Mouse (Mus musculus) limb, embryonic 12.5 days (tissue): Measurements from ENCODE around the gene Ano8. TPM values are rescaled to one million over a fixed set of nuclear protein-coding genes. Genes with fewer than 3 reads are reported as not detected.

ENCODE experiments used
- ATAC-seq: fragments of 200-750 bp; cut with Nextera tagmentation; 2 replicates; pipeline ENCODE4 v1.8.0; 2017; ENCODE audit warnings: low read depth, moderate TSS enrichment; ENCODE audit not compliant: insufficient number of reproducible peaks, insufficient read depth, low FRiP score, low TSS enrichment
- H3K27ac ChIP-seq: fragments of 300-500 bp; sonication (generic); 2 replicates; pipeline ENCODE4 v1.5.1; 2016; ENCODE audit warnings: mild to moderate bottlenecking, moderate library complexity
- H3K27me3 ChIP-seq: fragments of 300-500 bp; sonication (generic); 2 replicates; pipeline ENCODE4 v1.6.1; 2016; ENCODE audit warnings: mild to moderate bottlenecking, moderate library complexity
- H3K36me3 ChIP-seq: fragments of 300-500 bp; sonication (generic); 2 replicates; pipeline ENCODE4 v1.6.1; 2016; ENCODE audit warnings: mild to moderate bottlenecking, moderate library complexity
- H3K4me1 ChIP-seq: fragments of 300-500 bp; sonication (generic); replicated peaks from 2 replicates; pipeline ENCODE4 v1.6.1; 2016
- H3K4me2 ChIP-seq: fragments of 300-500 bp; sonication (generic); 2 replicates; pipeline ENCODE4 v1.6.1; 2016; ENCODE audit warnings: mild to moderate bottlenecking, moderate library complexity
- H3K4me3 ChIP-seq: fragments of 300-500 bp; sonication (generic); replicated peaks from 2 replicates; pipeline ENCODE4 v1.5.1; 2016; ENCODE audit warnings: mild to moderate bottlenecking
- H3K9ac ChIP-seq: fragments of 300-500 bp; sonication (generic); replicated peaks from 2 replicates; pipeline ENCODE4 v1.6.1; 2016; ENCODE audit warnings: mild to moderate bottlenecking, moderate library complexity
- H3K9me3 ChIP-seq: fragments of 300-500 bp; sonication (generic); 2 replicates; pipeline ENCODE4 v1.6.1; 2016; ENCODE audit warnings: mild to moderate bottlenecking, moderate library complexity
- WGBS: fragments of 180-500 bp; shearing (Covaris S2); methylation state at CpG from one replicate; pipeline ENCODE4 v1.1.7; 2016; 5-methylcytosine and 5-hydroxymethylcytosine counted together
- polyA plus RNA-seq: library from polyadenylated mRNA; unstranded; fragments of >200 nt; fragmentation: Nextera tagmentation; extraction: Ambion mirVana; gene quantifications from 2 replicates; pipeline ENCODE4 v1.2.1, GENCODE M21; 2016

Gene Ano8
- polyA plus RNA-seq, 1 experiment from 2014 or later, result 6.8 TPM

- Histone ChIP-seq H3K4me1 (peaks cover 9% of the 10 kb centered on the region), H3K36me3 (peaks cover 71% of the 10 kb centered on the region), H3K9me3 (no peaks in the 10 kb centered on the region), H3K27me3 (0 out of 2 replicates have a peak, but pooled peaks cover 3% of the 10 kb centered on the region), H3K9ac (peak overlapping the region; percentile 77; the same call in 1 of the 2 replicates), H3K4me3 (peak overlapping the region; percentile 64), H3K4me2 (peak overlapping the region; percentile 85), H3K27ac (peak overlapping the region; percentile 79; the same call in 1 of the 2 replicates)
- 47% methylated on average over 14 of the region's 14 CpGs for WGBS
- ATAC-seq, result no peak
These were observed 8.4 kb downstream of the Ano8 start for GRCm38 (mm10) chr8:71477196-71477845.

DNA sequence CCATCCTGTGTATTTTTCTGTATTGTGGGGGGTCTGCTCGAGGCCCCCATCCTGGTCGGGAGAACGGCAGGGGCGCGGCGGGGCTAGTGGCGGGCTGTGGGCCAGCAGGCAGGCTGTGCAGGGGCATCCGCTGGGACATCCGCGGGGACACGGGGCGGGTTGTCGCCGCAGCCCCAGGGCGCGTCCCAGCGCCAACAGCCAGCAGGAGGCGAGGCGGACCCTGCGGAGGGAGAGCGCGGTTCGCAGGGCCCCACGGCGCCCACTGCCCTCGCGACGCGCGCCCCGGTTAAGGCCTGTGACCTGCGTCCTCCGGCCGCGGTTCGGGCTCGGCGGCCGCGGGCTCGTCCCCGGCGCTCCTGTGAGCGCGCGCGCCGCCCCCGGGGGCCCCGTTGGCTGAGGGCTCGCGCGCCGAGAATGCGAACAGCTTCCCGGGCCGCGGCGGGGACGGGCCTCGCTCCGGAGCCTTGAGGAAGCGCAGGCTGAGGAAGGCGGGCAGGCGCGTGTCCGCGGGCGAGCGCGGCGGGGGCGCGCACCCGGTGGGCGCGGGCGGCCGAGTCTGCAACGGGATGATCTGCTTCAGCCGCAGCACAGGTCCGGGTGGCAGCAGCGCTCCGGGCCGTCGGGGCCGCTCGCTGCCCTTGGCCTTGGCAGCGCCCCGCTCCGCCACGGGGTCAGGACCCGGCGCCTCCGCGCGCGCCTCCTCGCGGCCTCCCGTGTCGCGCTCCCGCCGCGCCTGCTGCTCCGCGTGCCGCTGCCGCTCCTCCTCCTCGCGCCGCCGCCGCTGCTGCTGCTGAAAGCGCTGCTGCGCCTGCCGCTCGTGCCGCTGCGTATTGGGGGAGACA lies 9.4 kb downstream of the Ano8 start:
- peak; percentile 21 for ATAC-seq
- Histone ChIP-seq H3K27me3 (0 out of 2 replicates have a peak, but pooled peaks cover 3% of the 10 kb centered on the region), H3K9me3 (no peaks in the 10 kb centered on the region), H3K9ac (peak overlapping the region; percentile 77), H3K4me1 (peaks cover 9% of the 10 kb centered on the region), H3K36me3 (peaks cover 71% of the 10 kb centered on the region), H3K4me2 (peak overlapping the region; percentile 85), H3K27ac (peak overlapping the region; percentile 79), H3K4me3 (peak overlapping the region; percentile 64)
- WGBS, result under 1% methylated on average over 89 of the region's 121 CpGs

DNA sequence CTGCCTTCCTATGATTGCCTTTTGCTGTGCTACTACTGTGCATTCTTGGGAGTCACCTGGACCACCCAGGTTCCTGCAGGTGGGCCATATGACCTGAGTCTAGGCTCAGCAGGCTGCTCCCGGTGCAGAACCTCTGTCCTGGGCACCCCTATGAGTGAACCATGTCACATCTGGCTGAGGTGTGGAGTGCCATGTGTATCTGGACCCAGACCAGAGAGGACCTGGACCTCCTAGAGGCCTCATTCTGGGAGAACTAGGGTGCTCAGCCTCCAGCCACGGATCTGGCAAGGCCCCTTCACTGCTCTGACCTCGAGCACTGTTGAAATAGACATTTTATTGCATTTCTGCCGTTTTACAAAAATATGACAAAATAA lies 10.1 kb downstream of the Ano8 start:
- Histone ChIP-seq H3K4me2 (peak overlapping the region; percentile 85), H3K9me3 (no peaks in the 10 kb centered on the region), H3K4me1 (peaks cover 9% of the 10 kb centered on the region), H3K27me3 (no peaks in the 10 kb centered on the region), H3K4me3 (peak overlapping the region; percentile 64), H3K9ac (peak overlapping the region; percentile 77), H3K27ac (peak overlapping the region; percentile 79; the same call in 1 of the 2 replicates), H3K36me3 (peaks cover 71% of the 10 kb centered on the region)
- ATAC-seq, result peak; percentile 11; the same call in 1 of the 2 replicates
- WGBS, result 21% methylated on average over 4 of the region's 4 CpGs

- Histone ChIP-seq H3K9me3 (no peaks in the 10 kb centered on the region), H3K9ac (peak overlapping the region; percentile 77; the same call in 1 of the 2 replicates), H3K27ac (no peak overlapping the region), H3K4me2 (peak overlapping the region; percentile 85; the same call in 1 of the 2 replicates), H3K36me3 (peaks cover 67% of the 10 kb centered on the region), H3K4me1 (peaks cover 12% of the 10 kb centered on the region), H3K27me3 (no peaks in the 10 kb centered on the region), H3K4me3 (no peak overlapping the region)
- WGBS, result 87% methylated on average over 25 of the region's 25 CpGs
- no peak for ATAC-seq
These were observed 10.7 kb downstream of the Ano8 start for GRCm38 (mm10) chr8:71474785-71475701.

DNA sequence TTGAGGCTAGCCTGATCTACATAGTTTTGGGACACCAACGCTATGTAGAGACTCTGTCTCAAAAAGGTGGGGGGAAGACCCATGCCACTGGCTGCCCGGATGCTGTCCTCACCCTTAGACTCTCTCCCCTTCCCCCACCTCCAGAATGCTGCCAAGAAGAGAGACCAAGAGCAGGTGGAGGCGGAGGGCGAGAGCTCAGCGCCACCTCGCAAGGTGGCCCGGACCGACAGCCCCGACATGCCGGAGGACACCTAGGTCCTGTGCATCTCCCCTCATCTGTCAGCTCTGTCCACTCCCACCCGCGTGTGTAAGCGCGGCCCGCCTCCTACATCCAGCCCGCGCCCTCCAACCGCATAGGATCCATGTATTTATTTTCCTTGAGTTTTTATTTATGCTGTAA lies 11.4 kb downstream of the Ano8 start:
- no peaks in the 10 kb centered on the region for H3K9me3 ChIP-seq
- ATAC-seq, result no peak
- peaks cover 60% of the 10 kb centered on the region for H3K36me3 ChIP-seq
- H3K27me3 ChIP-seq, result no peaks in the 10 kb centered on the region
- no peak overlapping the region for H3K4me2 ChIP-seq
- H3K27ac ChIP-seq, result no peak overlapping the region
- peaks cover 19% of the 10 kb centered on the region for H3K4me1 ChIP-seq
- H3K4me3 ChIP-seq, result no peak overlapping the region
- 98% methylated on average over 18 of the region's 18 CpGs for WGBS
- H3K9ac ChIP-seq, result no peak overlapping the region

- no peaks in the 10 kb centered on the region for H3K27me3 ChIP-seq
- no peak overlapping the region for H3K4me3 ChIP-seq
- H3K4me1 ChIP-seq, result peaks cover 19% of the 10 kb centered on the region
- no peaks in the 10 kb centered on the region for H3K9me3 ChIP-seq
- no peak for ATAC-seq
- H3K27ac ChIP-seq, result no peak overlapping the region
- H3K36me3 ChIP-seq, result peaks cover 50% of the 10 kb centered on the region
- H3K4me2 ChIP-seq, result no peak overlapping the region
- WGBS, result 82% methylated on average over 8 of the region's 8 CpGs
- H3K9ac ChIP-seq, result no peak overlapping the region
These were observed 13.0 kb downstream of the Ano8 start for GRCm38 (mm10) chr8:71472601-71473386.

DNA sequence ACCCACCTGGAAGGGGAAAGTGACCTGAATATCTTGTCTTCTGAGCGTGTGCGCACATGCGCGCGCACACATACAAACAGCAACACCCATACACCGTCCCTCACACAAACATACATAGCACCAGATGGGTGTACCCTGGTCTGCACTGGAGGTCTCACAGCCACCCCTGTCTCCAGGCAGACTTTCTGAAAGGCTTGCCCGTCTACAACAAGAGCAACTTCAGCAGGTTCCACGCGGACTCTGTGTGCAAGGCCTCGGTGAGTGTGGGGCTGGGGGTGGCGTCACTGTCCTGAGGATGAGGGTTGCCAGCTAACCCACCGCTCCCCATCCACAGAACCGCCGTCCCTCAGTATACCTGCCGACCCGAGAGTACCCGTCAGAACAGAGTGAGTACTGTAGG lies 13.9 kb downstream of the Ano8 start:
- H3K4me3 ChIP-seq, result no peak overlapping the region
- H3K36me3 ChIP-seq, result peaks cover 50% of the 10 kb centered on the region
- H3K9ac ChIP-seq, result no peak overlapping the region; the same call in 1 of the 2 replicates
- H3K27me3 ChIP-seq, result no peaks in the 10 kb centered on the region
- no peak overlapping the region for H3K27ac ChIP-seq
- 93% methylated on average over 17 of the region's 17 CpGs for WGBS
- ATAC-seq, result no peak
- H3K4me1 ChIP-seq, result peaks cover 19% of the 10 kb centered on the region
- H3K4me2 ChIP-seq, result no peak overlapping the region
- H3K9me3 ChIP-seq, result no peaks in the 10 kb centered on the region

DNA sequence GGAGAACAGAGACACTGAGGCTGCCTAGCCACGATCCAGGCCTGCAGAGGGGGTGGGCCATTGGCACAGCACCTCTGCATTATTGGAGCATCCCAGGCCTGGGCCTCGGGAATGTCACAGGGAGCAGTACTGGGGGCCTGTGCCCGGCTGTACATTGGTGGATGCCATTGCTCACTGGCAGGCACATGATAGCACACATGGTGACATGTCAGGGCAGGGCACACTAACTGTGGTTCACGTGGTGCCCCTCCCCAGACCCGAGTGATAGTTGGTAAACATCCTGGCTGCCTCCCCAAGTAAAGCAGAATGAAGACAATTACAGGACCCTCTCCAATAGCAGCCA lies 14.9 kb downstream of the Ano8 start:
- Histone ChIP-seq H3K27ac (no peak overlapping the region), H3K4me2 (peak overlapping the region; percentile 93; the same call in 1 of the 2 replicates), H3K4me1 (peaks cover 17% of the 10 kb centered on the region), H3K27me3 (no peaks in the 10 kb centered on the region), H3K36me3 (peaks cover 58% of the 10 kb centered on the region), H3K4me3 (no peak overlapping the region), H3K9ac (no peak overlapping the region), H3K9me3 (no peaks in the 10 kb centered on the region)
- WGBS, result 82% methylated on average over 5 of the region's 5 CpGs
- no peak for ATAC-seq

DNA sequence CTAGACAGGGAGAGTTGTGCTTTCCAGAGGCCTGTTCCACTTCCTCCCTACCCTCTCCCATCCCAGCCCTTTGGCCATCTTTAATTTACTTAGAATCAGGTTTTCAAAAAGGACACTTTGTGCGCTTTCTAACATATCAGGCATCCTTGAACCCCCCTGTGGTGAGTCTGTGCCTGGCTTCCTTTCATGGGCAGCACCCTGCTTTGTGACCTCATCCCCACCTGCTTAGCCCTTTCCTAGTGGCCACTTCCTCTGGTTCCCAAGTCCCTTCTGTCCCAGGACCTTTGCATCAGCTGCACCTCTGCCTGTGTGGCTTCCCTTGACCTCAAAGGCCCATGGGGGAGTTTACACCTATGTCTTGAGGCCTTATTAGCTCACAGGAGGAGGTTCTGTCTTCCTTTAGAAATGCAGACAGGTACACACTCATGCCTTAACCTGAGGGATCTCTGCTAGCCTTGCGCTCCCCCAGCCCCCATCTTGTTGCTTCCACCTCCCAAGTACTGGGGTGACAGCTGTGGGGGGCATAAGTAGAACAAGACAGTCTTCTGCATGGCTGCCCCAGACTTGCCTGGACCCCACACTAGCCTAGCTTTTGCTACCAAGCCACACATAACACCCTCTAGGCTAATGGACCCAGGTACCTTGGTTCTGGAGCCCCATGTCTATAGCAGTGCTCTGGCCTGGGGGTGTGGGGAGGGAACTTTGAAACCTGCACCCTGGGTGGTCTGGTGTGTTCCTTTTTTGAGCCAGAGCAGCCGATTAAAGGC lies 15.4 kb downstream of the Ano8 start:
- Histone ChIP-seq H3K4me1 (peaks cover 17% of the 10 kb centered on the region), H3K27ac (no peak overlapping the region), H3K9ac (peak overlapping the region; percentile 76; the same call in 1 of the 2 replicates), H3K27me3 (no peaks in the 10 kb centered on the region), H3K9me3 (no peaks in the 10 kb centered on the region), H3K4me3 (peak overlapping the region; percentile 85), H3K4me2 (peak overlapping the region; percentile 93), H3K36me3 (peaks cover 57% of the 10 kb centered on the region)
- 94% methylated on average over 3 of the region's 3 CpGs for WGBS
- no peak for ATAC-seq

GRCm38 (mm10) chr8:71469411-71469810 lies 16.4 kb downstream of the Ano8 start:
- H3K36me3 ChIP-seq, result peaks cover 48% of the 10 kb centered on the region
- 1% methylated on average over 24 of the region's 24 CpGs for WGBS
- no peaks in the 10 kb centered on the region for H3K27me3 ChIP-seq

More at GRCm38 (mm10) chr8:71469411-71469810, 16.4 kb downstream of the Ano8 start:
- peaks cover 18% of the 10 kb centered on the region for H3K4me1 ChIP-seq
- H3K9me3 ChIP-seq, result no peaks in the 10 kb centered on the region
- H3K4me2 ChIP-seq, result peak overlapping the region; percentile 93
- peak overlapping the region; percentile 85 for H3K4me3 ChIP-seq
- H3K9ac ChIP-seq, result peak overlapping the region; percentile 76
- ATAC-seq, result no peak; the same call in 1 of the 2 replicates
- peak overlapping the region; percentile 50; the same call in 1 of the 2 replicates for H3K27ac ChIP-seq
